Mouse (Mus musculus) stomach, embryonic 14.5 days (tissue): ENCODE measurements around the gene Aak1. TPM values are rescaled to one million over a fixed set of nuclear protein-coding genes. Genes with fewer than 3 reads are reported as not detected.
A peak's percentile ranks its signal among the peaks of the same experiment; 100 is the strongest.
"Not testable (repeated sequence)": the region's sequence is repeated elsewhere in the genome, so short reads cannot be mapped to it uniquely, and the experiment has no call there.

Experiments
- ATAC-seq: fragments of 200-750 bp; cut with Nextera tagmentation; 2 replicates; pipeline ENCODE4 v1.8.0; 2017; ENCODE audit warnings: low read depth, moderate TSS enrichment; ENCODE audit not compliant: insufficient number of reproducible peaks, insufficient read depth, low FRiP score
- H3K27ac ChIP-seq: fragments of 300-500 bp; sonication (generic); 2 replicates; pipeline ENCODE4 v1.5.1; 2014; ENCODE audit warnings: mild to moderate bottlenecking, low read length, moderate library complexity, mixed read lengths
- H3K27me3 ChIP-seq: fragments of 300-500 bp; sonication (generic); 2 replicates; pipeline ENCODE4 v1.6.1; 2014; ENCODE audit warnings: low read length, control low read depth, mixed read lengths; ENCODE audit not compliant: control insufficient read depth, insufficient read depth
- H3K36me3 ChIP-seq: fragments of 300-500 bp; sonication (generic); 2 replicates; pipeline ENCODE4 v1.6.1; 2014; ENCODE audit warnings: mild to moderate bottlenecking, control low read depth, low read length, moderate library complexity, mixed read lengths; ENCODE audit not compliant: control insufficient read depth, insufficient read depth
- H3K4me1 ChIP-seq: fragments of 300-500 bp; sonication (generic); 2 replicates; pipeline ENCODE4 v1.6.1; 2014; ENCODE audit warnings: low read length, control low read depth, mixed read lengths; ENCODE audit not compliant: control insufficient read depth, insufficient read depth
- H3K4me2 ChIP-seq: fragments of 300-500 bp; sonication (generic); replicated peaks from 2 replicates; pipeline ENCODE4 v1.6.1; 2014; ENCODE audit warnings: low read depth, low read length, control low read depth
- H3K4me3 ChIP-seq: fragments of 300-500 bp; sonication (generic); 2 replicates; pipeline ENCODE4 v1.5.1; 2014; ENCODE audit warnings: low read depth, low read length, control low read depth
- H3K9ac ChIP-seq: fragments of 300-500 bp; sonication (generic); replicated peaks from 2 replicates; pipeline ENCODE4 v1.6.1; 2014; ENCODE audit warnings: low read depth, mild to moderate bottlenecking, control low read depth, low read length, moderate library complexity, mixed read lengths
- H3K9me3 ChIP-seq: fragments of 300-500 bp; sonication (generic); 2 replicates; pipeline ENCODE4 v1.6.1; 2016; ENCODE audit warnings: low read depth, low read length, control low read depth; ENCODE audit not compliant: control insufficient read depth
- WGBS: fragments of 180-500 bp; shearing (Covaris S2); extraction: QIAGEN DNeasy Blood & Tissue Kit; methylation state at CpG from one replicate; pipeline ENCODE4 v1.1.7; 2014; 5-methylcytosine and 5-hydroxymethylcytosine counted together
- polyA plus RNA-seq: library from polyadenylated mRNA; unstranded; fragments of >200 nt; fragmentation: Nextera tagmentation; extraction: Ambion mirVana; gene quantifications from 2 replicates; pipeline ENCODE4 v1.2.1, GENCODE M21; 2014

The Aak1 gene
- polyA plus RNA-seq, 1 experiment from 2014 or later, result 28.6 TPM

DNA sequence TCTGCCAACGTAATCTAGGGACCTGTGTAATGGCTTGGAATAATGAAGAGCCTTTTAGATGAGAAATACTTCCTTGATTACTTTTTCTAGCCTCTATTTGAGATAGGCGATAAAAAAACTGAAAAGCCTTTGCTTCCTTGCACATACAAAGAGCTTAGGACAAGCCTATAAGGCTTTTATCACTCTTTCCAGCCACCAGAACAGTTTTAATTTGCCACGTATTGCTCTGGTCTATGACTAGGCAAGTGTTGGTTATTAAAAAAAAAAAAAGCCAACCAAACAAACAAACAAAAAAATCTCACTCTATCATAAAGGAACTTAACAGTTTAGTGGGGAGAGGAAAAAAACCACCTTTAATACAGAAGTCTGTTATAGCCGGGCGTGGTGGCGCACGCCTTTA lies 192.1 kb downstream of the Aak1 start:
- no peak for ATAC-seq
- no peaks in the 10 kb centered on the region for H3K36me3 ChIP-seq
- no peaks in the 10 kb centered on the region for H3K9me3 ChIP-seq
- H3K4me3 ChIP-seq, result peak overlapping the region; percentile 85; the same call in 1 of the 2 replicates
- WGBS, result 86% methylated on average over 7 of the region's 7 CpGs
- H3K27ac ChIP-seq, result peak overlapping the region; percentile 100; the same call in 1 of the 2 replicates
- peaks cover 8% of the 10 kb centered on the region for H3K4me1 ChIP-seq
- no peaks in the 10 kb centered on the region for H3K27me3 ChIP-seq
- H3K4me2 ChIP-seq, result no peak overlapping the region
- no peak overlapping the region for H3K9ac ChIP-seq

DNA sequence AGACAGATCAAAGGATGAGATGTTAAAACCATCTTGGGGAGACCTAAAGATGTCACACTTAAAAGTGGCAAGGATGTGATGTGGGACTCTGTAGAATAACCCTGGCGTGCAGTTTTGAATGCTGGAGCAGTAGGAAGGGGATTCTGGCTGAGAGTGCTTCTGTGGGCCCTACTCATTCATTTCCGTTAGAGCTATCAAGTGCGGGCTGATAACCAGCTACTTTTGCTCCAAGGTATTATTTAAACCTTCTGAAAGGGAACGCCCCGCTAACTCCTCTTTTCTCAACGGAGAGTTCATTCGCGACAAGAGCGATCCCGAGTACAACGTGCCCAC lies 192.7 kb downstream of the Aak1 start:
- peaks cover 8% of the 10 kb centered on the region for H3K4me1 ChIP-seq
- H3K27me3 ChIP-seq, result no peaks in the 10 kb centered on the region
- peak overlapping the region; percentile 85 for H3K4me3 ChIP-seq
- H3K36me3 ChIP-seq, result no peaks in the 10 kb centered on the region; the same call in 1 of the 2 replicates
- H3K27ac ChIP-seq, result peak overlapping the region; percentile 100
- ATAC-seq, result peak; percentile 8; the same call in 1 of the 2 replicates
- 0% methylated on average over 11 of the region's 11 CpGs for WGBS
- H3K9ac ChIP-seq, result peak overlapping the region; percentile 69
- H3K9me3 ChIP-seq, result no peaks in the 10 kb centered on the region
- peak overlapping the region; percentile 60 for H3K4me2 ChIP-seq

DNA sequence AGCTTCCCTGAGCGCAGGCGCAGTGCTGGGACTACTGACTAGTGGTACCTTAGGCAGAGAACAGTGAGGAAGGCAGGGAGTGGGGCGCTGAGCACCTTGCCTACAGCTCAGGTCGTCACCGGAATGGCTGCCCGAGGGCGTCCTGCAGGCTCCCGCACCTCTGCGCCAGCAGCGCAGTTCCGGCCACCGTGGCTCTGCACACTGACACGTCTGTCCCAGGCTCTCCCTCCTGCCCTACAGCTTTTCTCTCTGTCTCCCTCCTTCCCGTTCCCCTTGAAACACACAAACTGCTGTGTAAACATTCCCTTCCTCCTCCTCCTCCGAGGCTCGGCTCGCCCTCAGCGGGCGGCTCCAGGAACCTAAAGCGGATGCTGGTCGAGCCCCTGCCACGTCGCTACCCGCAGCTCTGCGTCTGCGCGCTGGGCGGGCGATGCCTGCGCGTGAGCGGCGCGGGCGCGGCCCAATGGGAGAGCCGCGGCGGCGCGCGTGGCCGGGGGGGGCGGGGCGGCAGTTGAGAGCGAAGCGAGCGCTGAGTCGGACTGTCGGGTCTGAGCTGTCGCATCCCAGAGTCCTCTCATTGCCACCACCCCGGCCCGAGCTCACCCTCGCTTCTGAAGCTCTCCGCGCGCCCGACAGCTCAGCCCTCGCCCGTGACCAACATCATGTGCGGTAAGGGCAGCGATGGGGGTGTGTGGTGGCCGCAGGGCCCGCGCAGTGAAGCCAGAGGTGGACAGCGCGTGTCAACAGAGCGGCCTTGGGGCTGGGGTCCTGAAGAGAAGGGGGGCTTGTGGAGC lies 193.2 kb downstream of the Aak1 start, which contains the start of gene Gfpt1:
Gfpt1 (plus strand) TSS at position 510 of the 794 bp plus-strand sequence.
- H3K9me3 ChIP-seq, result no peaks in the 10 kb centered on the region
- H3K36me3 ChIP-seq, result no peaks in the 10 kb centered on the region; the same call in 1 of the 2 replicates
- peak within 1 kb of the TSS; percentile 89 for H3K9ac ChIP-seq
- H3K4me3 ChIP-seq, result peak within 1 kb of the TSS; percentile 85
- peak within 1 kb of the TSS; percentile 73 for H3K4me2 ChIP-seq
- H3K4me1 ChIP-seq, result peaks cover 8% of the 10 kb centered on the region
- ATAC-seq, result peak; percentile 96
- under 1% methylated on average over 68 of the region's 68 CpGs for WGBS
- peak within 1 kb of the TSS; percentile 100 for H3K27ac ChIP-seq
- H3K27me3 ChIP-seq, result no peaks in the 10 kb centered on the region

DNA sequence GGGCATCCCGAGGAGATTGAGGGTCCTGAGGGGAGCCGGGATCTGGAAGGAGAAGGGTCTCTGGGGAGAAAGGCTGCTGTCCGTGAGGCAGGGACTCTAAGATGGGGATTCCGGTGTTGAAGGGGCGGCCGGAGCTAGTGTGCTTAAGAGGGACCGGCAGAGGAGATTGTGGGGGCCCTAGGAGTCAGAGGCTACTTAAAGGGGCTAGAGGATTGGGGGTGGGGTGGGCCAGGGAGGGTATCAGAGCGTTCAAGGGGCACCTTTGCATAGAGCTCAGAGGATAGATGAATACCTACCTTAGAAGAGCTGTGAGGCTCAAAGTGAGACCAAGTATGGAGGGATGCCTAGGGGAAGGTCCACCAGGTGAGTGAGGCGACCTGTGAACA lies 193.8 kb downstream of the Aak1 start:
- peak overlapping the region; percentile 73 for H3K4me2 ChIP-seq
- H3K4me3 ChIP-seq, result peak overlapping the region; percentile 85
- under 1% methylated on average over 9 of the region's 9 CpGs for WGBS
- H3K36me3 ChIP-seq, result peaks cover 1% of the 10 kb centered on the region; the same call in 1 of the 2 replicates
- no peaks in the 10 kb centered on the region for H3K27me3 ChIP-seq
- H3K9ac ChIP-seq, result peak overlapping the region; percentile 89
- ATAC-seq, result no peak
- H3K4me1 ChIP-seq, result peaks cover 8% of the 10 kb centered on the region
- no peaks in the 10 kb centered on the region for H3K9me3 ChIP-seq
- no peak overlapping the region; the same call in 1 of the 2 replicates for H3K27ac ChIP-seq

DNA sequence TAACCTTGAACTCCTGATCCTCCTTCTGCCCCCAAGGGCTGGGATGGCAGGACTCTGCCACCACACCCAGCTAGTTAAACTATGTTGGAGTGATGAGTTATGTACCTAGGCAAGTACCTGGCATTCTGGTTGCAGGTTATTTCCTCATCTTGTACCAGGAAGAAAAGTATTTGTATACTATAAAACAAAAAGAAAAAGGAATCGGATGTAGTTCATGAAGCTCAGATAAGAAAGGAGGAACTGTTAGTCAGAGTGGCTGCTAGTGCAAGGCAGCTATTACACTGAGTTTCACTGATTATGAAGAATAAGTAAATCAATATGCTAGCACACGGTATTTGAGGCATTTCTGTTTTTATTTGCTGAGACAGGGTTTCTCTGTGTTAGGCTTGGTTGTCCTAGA lies 195.6 kb downstream of the Aak1 start:
- Histone ChIP-seq H3K27me3 (no peaks in the 10 kb centered on the region), H3K4me1 (peaks cover 8% of the 10 kb centered on the region), H3K4me2 (no peak overlapping the region), H3K4me3 (no peak overlapping the region), H3K27ac (no peak overlapping the region), H3K36me3 (peaks cover 2% of the 10 kb centered on the region; the same call in 1 of the 2 replicates), H3K9me3 (no peaks in the 10 kb centered on the region), H3K9ac (no peak overlapping the region)
- no peak for ATAC-seq
- 78% methylated on average over 2 of the region's 2 CpGs for WGBS

DNA sequence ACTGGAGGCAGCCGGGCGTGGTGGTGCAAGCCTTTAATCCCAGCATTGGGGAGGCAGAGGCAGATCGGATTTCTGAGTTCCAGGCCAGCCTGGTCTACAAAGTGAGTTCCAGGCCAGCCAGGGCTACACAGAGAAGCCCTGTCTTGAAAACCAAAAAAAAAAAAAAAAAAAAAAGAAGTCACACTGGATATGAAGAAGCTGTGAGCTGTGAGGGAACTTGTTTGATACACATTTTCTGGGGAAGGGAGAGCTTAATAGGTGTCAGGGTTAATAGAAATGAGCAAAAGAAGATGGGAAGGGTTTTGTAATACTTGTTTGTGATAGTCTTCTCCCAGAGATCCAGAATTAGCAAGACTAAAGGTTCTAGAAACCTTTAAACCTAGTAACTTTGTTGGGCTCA lies 196.2 kb downstream of the Aak1 start:
- ATAC-seq, result no peak
- 71% methylated on average over 3 of the region's 3 CpGs for WGBS
- Histone ChIP-seq H3K27ac (no peak overlapping the region), H3K4me1 (peaks cover 8% of the 10 kb centered on the region), H3K27me3 (no peaks in the 10 kb centered on the region), H3K9ac (no peak overlapping the region), H3K36me3 (peaks cover 2% of the 10 kb centered on the region; the same call in 1 of the 2 replicates), H3K4me3 (no peak overlapping the region), H3K4me2 (no peak overlapping the region), H3K9me3 (no peaks in the 10 kb centered on the region)

DNA sequence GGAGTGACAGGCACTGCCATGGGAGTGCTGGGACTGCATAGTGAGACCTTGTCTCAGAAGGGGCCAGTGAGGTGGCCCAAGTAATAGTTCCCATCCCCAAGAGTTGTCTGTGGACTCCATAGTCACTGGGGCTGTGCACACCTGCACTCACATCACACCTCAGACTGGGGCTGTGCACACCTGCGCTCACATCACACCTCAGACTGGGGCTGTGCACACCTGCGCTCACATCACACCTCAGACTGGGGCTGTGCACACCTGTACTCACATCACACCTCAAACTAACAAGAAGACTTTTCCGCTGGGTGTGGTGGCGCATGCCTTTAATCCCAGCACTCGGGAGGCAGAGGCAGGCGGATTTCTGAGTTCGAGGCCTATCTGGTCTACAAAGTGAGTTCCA lies 199.4 kb downstream of the Aak1 start:
- peaks cover 21% of the 10 kb centered on the region for H3K36me3 ChIP-seq
- not testable (repeated sequence) for ATAC-seq, H3K27ac ChIP-seq, H3K27me3 ChIP-seq, H3K9me3 ChIP-seq, H3K9ac ChIP-seq, H3K4me1 ChIP-seq, H3K4me3 ChIP-seq, H3K4me2 ChIP-seq
- WGBS, result 95% methylated on average over 7 of the region's 7 CpGs

DNA sequence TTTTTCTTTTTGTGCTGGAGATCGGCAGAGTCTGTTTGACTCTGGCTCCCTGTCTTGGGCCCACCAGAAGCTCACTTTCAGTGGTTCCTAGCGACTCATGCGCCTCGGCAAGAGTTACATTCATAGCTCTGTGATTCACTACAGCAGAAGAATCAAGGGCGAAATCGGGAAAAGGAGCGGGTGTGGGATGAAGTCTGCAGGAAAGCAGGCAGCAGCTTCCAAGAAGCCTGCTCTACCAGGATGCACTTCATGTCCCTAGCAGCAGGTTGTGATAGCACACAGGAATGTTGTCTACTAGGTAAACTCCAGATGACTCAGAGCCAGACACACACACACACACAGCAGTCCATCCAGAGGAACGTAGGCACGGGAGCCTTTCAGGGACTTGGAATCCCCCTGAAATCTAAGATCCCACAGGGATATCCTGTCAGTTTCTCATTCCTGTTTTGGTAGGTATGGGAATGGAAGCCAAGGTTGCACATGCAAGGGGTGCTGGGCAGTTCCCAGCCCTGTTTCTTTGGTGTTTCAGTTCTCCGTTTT lies 202.6 kb downstream of the Aak1 start:
- 87% methylated on average over 10 of the region's 10 CpGs for WGBS
- Histone ChIP-seq H3K27ac (no peak overlapping the region), H3K9me3 (no peaks in the 10 kb centered on the region), H3K9ac (no peak overlapping the region), H3K4me3 (no peak overlapping the region), H3K27me3 (no peaks in the 10 kb centered on the region), H3K36me3 (peaks cover 41% of the 10 kb centered on the region), H3K4me2 (no peak overlapping the region), H3K4me1 (no peaks in the 10 kb centered on the region)
- ATAC-seq, result no peak
